Mouse (Mus musculus) spleen, adult 2 months (tissue): ENCODE results near the gene Sh3rf1. TPM values are rescaled to one million over a fixed set of nuclear protein-coding genes. Genes with fewer than 3 reads are reported as not detected.

Source experiments
- DNase-seq, 2 experiments: peaks; one replicate each; pipeline versions ENCODE4 v3.0.0 to v3.0.0-alpha.2; 2012 to 2021; ENCODE audit warnings: low spot score in 2 of 2, low read depth in 1 of 2
- H3K27ac ChIP-seq: fragments of 200-500 bp; 2 replicates; pipeline ENCODE4 v1.5.1; 2012; ENCODE audit warnings: low read length, inconsistent platforms; ENCODE audit not compliant: insufficient read depth
- H3K27me3 ChIP-seq: fragments of 200-500 bp; 2 replicates; pipeline ENCODE4 v1.6.1; 2012; ENCODE audit warnings: mild to moderate bottlenecking, moderate library complexity, low read length, inconsistent platforms; ENCODE audit not compliant: control insufficient read depth, insufficient read depth
- H3K36me3 ChIP-seq: fragments of 200-500 bp; 2 replicates; pipeline ENCODE4 v1.6.1; 2012; ENCODE audit warnings: mild to moderate bottlenecking, low read length, inconsistent platforms; ENCODE audit not compliant: control insufficient read depth, insufficient read depth
- H3K4me1 ChIP-seq: fragments of 200-500 bp; 2 replicates; pipeline ENCODE4 v1.6.1; 2011; ENCODE audit warnings: inconsistent platforms; ENCODE audit not compliant: control insufficient read depth, insufficient read depth, insufficient read length
- H3K4me3 ChIP-seq: fragments of 200-500 bp; 2 replicates; pipeline ENCODE4 v1.5.1; 2011; ENCODE audit warnings: mild to moderate bottlenecking, inconsistent platforms; ENCODE audit not compliant: insufficient read depth, insufficient read length; ENCODE audit errors: extremely low read depth
- CTCF ChIP-seq: fragments of 200-500 bp; IDR thresholded peaks from 2 replicates; pipeline ENCODE4 v1.5.1; 2011; ENCODE audit warnings: mild to moderate bottlenecking, inconsistent platforms; ENCODE audit not compliant: insufficient read depth, insufficient read length, insufficient replicate concordance; ENCODE audit errors: extremely low read depth
- POLR2A ChIP-seq: fragments of 200-500 bp; IDR thresholded peaks from 2 replicates; pipeline ENCODE4 v1.6.1; 2011; ENCODE audit warnings: low read depth, low read length, inconsistent platforms
- WGBS: fragments of 180-500 bp; shearing (Covaris S2); methylation state at CpG from one replicate; pipeline ENCODE4 v1.1.7; 2018; 5-methylcytosine and 5-hydroxymethylcytosine counted together
- polyA plus RNA-seq: library from polyadenylated mRNA; depleted of rRNA; stranded (reverse); fragments of >200 nt; gene quantifications from 2 replicates; pipeline ENCODE4 v1.2.3, GENCODE M21; 2012

The Sh3rf1 gene
- polyA plus RNA-seq, 1 experiment: 2.5 TPM

DNA sequence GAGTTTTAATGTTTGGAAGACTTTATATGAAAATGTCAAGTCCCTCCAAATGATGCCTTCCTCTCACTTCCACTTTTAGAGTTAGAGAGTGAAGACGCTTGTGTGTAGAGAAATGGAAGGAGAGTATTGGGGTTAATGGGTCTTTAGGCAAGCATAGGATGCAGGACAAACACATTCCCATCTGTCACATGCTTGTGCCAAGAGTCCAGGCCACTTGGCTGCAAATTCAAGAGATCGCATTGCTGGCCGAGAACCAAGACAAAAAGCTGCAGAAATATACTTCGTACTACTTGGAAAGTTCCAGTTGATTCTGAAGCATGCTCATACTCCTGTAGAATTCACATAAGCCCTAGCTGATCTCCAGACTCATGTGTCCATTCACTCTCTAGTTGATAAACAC, 41.7 kb upstream of the Sh3rf1 start:
- TF ChIP-seq CTCF: no peak
- no peak for TF ChIP-seq POLR2A
- H3K36me3 ChIP-seq: no peaks in the 10 kb centered on the region
- no peak for DNase-seq
- no peak overlapping the region for H3K4me3 ChIP-seq
- no peak overlapping the region for H3K27ac ChIP-seq
- WGBS: 89% methylated on average over 4 of the region's 4 CpGs
- no peaks in the 10 kb centered on the region for H3K27me3 ChIP-seq
- no peaks in the 10 kb centered on the region for H3K4me1 ChIP-seq

GRCm38 (mm10) chr8:61185274-61186198, 38.1 kb upstream of the Sh3rf1 start:
- Histone ChIP-seq H3K4me1 (no peaks in the 10 kb centered on the region), H3K36me3 (no peaks in the 10 kb centered on the region), H3K27ac (no peak overlapping the region), H3K27me3 (no peaks in the 10 kb centered on the region), H3K4me3 (no peak overlapping the region)
- DNase-seq: no peak
- no peak for TF ChIP-seq CTCF
- no peak for TF ChIP-seq POLR2A
- WGBS: 69% methylated on average over 5 of the region's 5 CpGs

GRCm38 (mm10) chr8:61194306-61194925, 29.3 kb upstream of the Sh3rf1 start:
- 88% methylated on average over 5 of the region's 5 CpGs for WGBS

DNA sequence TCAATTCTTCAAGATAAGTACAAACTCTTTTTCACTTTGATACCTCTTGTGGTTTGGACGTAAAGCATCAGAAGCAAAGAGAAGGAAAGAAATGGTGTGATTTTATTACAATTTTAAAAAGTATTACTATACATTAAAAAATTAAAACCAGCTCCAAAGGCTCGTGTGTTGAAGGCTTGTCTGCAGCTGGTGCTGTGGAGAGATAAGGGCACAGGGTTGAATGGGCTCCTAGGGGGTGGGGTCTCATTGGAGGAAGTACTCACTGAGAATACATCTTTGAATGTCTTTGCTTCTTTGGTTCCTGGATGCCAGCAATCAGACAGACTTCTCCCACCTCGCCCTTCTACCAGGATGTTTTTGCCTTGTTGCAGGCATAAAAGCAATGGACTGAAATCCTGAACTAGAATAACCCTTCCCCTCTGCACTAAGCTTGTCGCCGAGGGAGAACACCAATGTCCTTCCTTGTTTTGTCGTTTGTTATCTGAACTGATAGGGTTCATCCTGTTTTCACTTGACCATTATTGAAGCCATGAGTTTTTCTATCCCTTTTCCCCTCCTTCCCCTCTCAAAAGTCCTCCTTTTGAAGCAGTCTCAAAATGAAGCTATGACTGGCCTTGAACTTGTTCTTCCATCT, 23.3 kb upstream of the Sh3rf1 start:
- H3K27me3 ChIP-seq: no peaks in the 10 kb centered on the region
- H3K4me1 ChIP-seq: no peaks in the 10 kb centered on the region
- H3K4me3 ChIP-seq: no peak overlapping the region
- DNase-seq: no peak
- TF ChIP-seq POLR2A (no peak), CTCF (no peak)
- 52% methylated on average over 6 of the region's 6 CpGs for WGBS
- no peak overlapping the region for H3K27ac ChIP-seq
- no peaks in the 10 kb centered on the region for H3K36me3 ChIP-seq

More at GRCm38 (mm10) chr8:61194306-61194925, 29.3 kb upstream of the Sh3rf1 start:
- Histone ChIP-seq H3K36me3 (no peaks in the 10 kb centered on the region), H3K27ac (no peak overlapping the region), H3K4me1 (no peaks in the 10 kb centered on the region), H3K27me3 (no peaks in the 10 kb centered on the region), H3K4me3 (no peak overlapping the region)
- no peak for TF ChIP-seq CTCF
- no peak for TF ChIP-seq POLR2A
- no peak for DNase-seq

DNA sequence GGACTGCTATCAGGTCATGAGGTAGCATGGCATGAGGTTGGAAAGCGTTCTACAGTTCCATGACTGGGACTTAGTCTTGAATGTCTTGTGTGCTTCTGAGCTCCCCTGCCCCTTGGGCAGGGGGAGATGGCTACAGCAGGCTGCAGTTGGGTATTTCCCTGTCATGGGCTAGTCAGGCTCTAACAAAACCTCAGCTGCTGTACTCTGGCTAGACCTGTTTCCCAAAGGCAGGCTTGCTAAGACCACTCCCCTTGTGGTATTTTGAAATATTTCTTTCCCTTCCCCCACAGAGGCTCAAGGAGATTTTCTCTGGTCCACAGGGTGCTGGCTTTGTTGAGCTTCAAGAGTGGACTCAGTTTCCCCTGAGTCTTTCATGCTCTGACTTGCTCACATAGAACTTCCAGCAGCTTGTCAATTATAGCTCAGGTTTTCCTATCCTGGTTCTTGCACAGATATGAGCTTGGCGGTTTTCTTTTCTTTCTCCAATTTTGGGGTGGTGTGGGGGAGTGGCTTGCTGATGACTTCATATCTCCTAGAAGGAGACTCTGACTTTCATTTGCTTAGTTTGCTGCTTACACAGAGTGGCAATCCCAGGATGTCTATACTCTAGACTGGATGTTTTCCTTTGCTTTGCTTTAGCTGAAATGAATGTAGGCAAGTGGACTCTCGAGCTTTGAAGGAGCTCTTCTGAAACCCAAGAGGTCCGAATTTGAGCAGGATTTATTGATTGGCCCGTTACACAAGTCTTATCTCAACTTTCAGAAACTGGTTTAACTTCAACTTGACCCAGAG, 20.4 kb upstream of the Sh3rf1 start:
- Histone ChIP-seq H3K4me3 (no peak overlapping the region), H3K27ac (no peak overlapping the region), H3K36me3 (no peaks in the 10 kb centered on the region), H3K4me1 (no peaks in the 10 kb centered on the region), H3K27me3 (no peaks in the 10 kb centered on the region)
- WGBS: 80% methylated on average over 5 of the region's 5 CpGs
- TF ChIP-seq CTCF (no peak), POLR2A (no peak)
- no peak for DNase-seq

- DNase-seq: no peak
- WGBS: 47% methylated on average over 2 of the region's 2 CpGs
- Histone ChIP-seq H3K27me3 (no peaks in the 10 kb centered on the region), H3K27ac (no peak overlapping the region), H3K4me3 (no peak overlapping the region), H3K4me1 (no peaks in the 10 kb centered on the region), H3K36me3 (no peaks in the 10 kb centered on the region)
- no peak for TF ChIP-seq CTCF
- TF ChIP-seq POLR2A: no peak
Measured at GRCm38 (mm10) chr8:61206876-61207275, 16.8 kb upstream of the Sh3rf1 start.
